Comparison of ENCODE assay signal across 8 mouse cellular contexts in genomic region chr1:36272546-36272945, GRCm38 (mm10). TPM values are rescaled to one million over a fixed set of nuclear protein-coding genes. Genes with fewer than 3 reads are reported as not detected.
DNase-seq lines count a peak whose midpoint lies in the region; ATAC-seq and TF ChIP-seq lines count a peak whose summit lies in the region.

No protein-coding gene starts in this region.

- DNase-seq in CD4-positive, CD25-positive, alpha-beta regulatory T cell, adult 2 months (ENCODE audit: low read depth, low spot score): peak; percentile 83
- peak; percentile 70 for DNase-seq in adrenal gland, postnatal 14 days
- no peak for DNase-seq in right cerebral cortex, adult 2 months (ENCODE audit: low spot score in 2 of 2)
- DNase-seq in cerebellum, adult 9-10 months: no peak
- no peak for DNase-seq in frontal cortex, postnatal 10 days (ENCODE audit: low spot score in 2 of 2)
- no peak for DNase-seq in frontal cortex, postnatal 36 days (ENCODE audit: low spot score in 2 of 2)

- peak overlapping the region; percentile 64 for H3K4me2 ChIP-seq in intestine, postnatal 0 days (replicated peaks; ENCODE audit: low read depth)
- H3K4me2 ChIP-seq in lung, embryonic 16.5 days (ENCODE audit: low read depth, low read length): peak overlapping the region; percentile 22

- H3K36me3 ChIP-seq in intestine, postnatal 0 days (ENCODE audit: control insufficient read depth, insufficient read depth): peaks cover 21% of the 10 kb centered on the region; the same call in 1 of the 2 replicates
- H3K36me3 ChIP-seq in lung, embryonic 16.5 days (ENCODE audit: control insufficient read depth, insufficient read depth, low read length): no peaks in the 10 kb centered on the region

- H3K9ac ChIP-seq in intestine, postnatal 0 days (ENCODE audit: low read depth, low read length): peak overlapping the region; percentile 45; the same call in 1 of the 2 replicates
- H3K9ac ChIP-seq in lung, embryonic 16.5 days (ENCODE audit: low read length): no peak overlapping the region

- ATAC-seq in intestine, postnatal 0 days: peak; percentile 68
- peak; percentile 54 for ATAC-seq in lung, embryonic 16.5 days (ENCODE audit: low read depth)

- H3K9me3 ChIP-seq in intestine, postnatal 0 days (ENCODE audit: control insufficient read depth): no peaks in the 10 kb centered on the region
- H3K9me3 ChIP-seq in lung, embryonic 16.5 days (ENCODE audit: control insufficient read depth, low read length): no peaks in the 10 kb centered on the region

- peaks cover 26% of the 10 kb centered on the region for H3K4me1 ChIP-seq in intestine, postnatal 0 days (replicated peaks; ENCODE audit: control insufficient read depth, insufficient read depth, low read length)
- H3K4me1 ChIP-seq in lung, embryonic 16.5 days (replicated peaks; ENCODE audit: control insufficient read depth, insufficient read depth, low read length): peaks cover 31% of the 10 kb centered on the region

- H3K4me3 ChIP-seq in intestine, postnatal 0 days (ENCODE audit: low read depth, low read length): peak overlapping the region; percentile 35
- H3K4me3 ChIP-seq in lung, embryonic 16.5 days (ENCODE audit: low read length): 0 out of 2 replicates have a peak overlapping the region, but pooled peaks have one; percentile 18

- WGBS in intestine, postnatal 0 days: 26% methylated on average over 5 of the region's 5 CpGs
- WGBS in lung, embryonic 16.5 days: 29% methylated on average over 5 of the region's 5 CpGs

- peak overlapping the region; percentile 95 for H3K27ac ChIP-seq in intestine, postnatal 0 days (ENCODE audit: low read depth, low read length)
- peak overlapping the region; percentile 68 for H3K27ac ChIP-seq in lung, embryonic 16.5 days (ENCODE audit: low read length)

- H3K27me3 ChIP-seq in intestine, postnatal 0 days (replicated peaks; ENCODE audit: control insufficient read depth, insufficient read depth, low read length): no peaks in the 10 kb centered on the region
- H3K27me3 ChIP-seq in lung, embryonic 16.5 days (ENCODE audit: control insufficient read depth, insufficient read depth, low read depth, low read length): no peaks in the 10 kb centered on the region

- no peak for TF ChIP-seq CTCF in intestine, postnatal 0 days (IDR thresholded peaks at IDR 0.05; ENCODE audit: low read depth)

RNA-seq across cellular contexts. Expression of gene Neurl3, which starts 1.9 kb away (rescaled TPM):
- 4.0 and 5.8 TPM in 2 replicates for total RNA-seq in adrenal gland, postnatal 14 days (2021)
- polyA plus RNA-seq in intestine, postnatal 0 days (2015; fragmentation: Nextera tagmentation; extraction: Ambion mirVana): 15.6 and 15.8 TPM in 2 replicates
- polyA plus RNA-seq in lung, embryonic 16.5 days (2015; fragmentation: Nextera tagmentation; extraction: Ambion mirVana): 7.5 and 7.7 TPM in 2 replicates

RNA-seq across cellular contexts. Expression of gene Uggt1, which starts 28.0 kb away (rescaled TPM):
- 42.8 and 45.7 TPM in 2 replicates for total RNA-seq in adrenal gland, postnatal 14 days (2021)
- 21.8 and 22.8 TPM in 2 replicates for polyA plus RNA-seq in intestine, postnatal 0 days (2015; fragmentation: Nextera tagmentation; extraction: Ambion mirVana)
- polyA plus RNA-seq in lung, embryonic 16.5 days (2015; fragmentation: Nextera tagmentation; extraction: Ambion mirVana): 51.8 and 56.1 TPM in 2 replicates

RNA-seq across cellular contexts. Expression of gene Arid5a, which starts 35.0 kb away (rescaled TPM):
- 6.0 and 10.6 TPM in 2 replicates for total RNA-seq in adrenal gland, postnatal 14 days (2021)
- polyA plus RNA-seq in intestine, postnatal 0 days (2015; fragmentation: Nextera tagmentation; extraction: Ambion mirVana): 3.6 and 3.7 TPM in 2 replicates
- polyA plus RNA-seq in lung, embryonic 16.5 days (2015; fragmentation: Nextera tagmentation; extraction: Ambion mirVana): 9.1 and 10.9 TPM in 2 replicates

Comparison
In these comparisons a context has a peak if more than half of its experiments do, and no peak if none do; other contexts are left out.
1. DNase-seq: peak in CD4-positive, CD25-positive, alpha-beta regulatory T cell, adult 2 months (single experiment) and adrenal gland, postnatal 14 days (single experiment); none in right cerebral cortex, adult 2 months (0 of 2), cerebellum, adult 9-10 months (single experiment), frontal cortex, postnatal 10 days (0 of 2) and frontal cortex, postnatal 36 days (0 of 2).